Mouse (Mus musculus) MEL (cell line): ENCODE measurements around the gene Nacc2. TPM values are rescaled to one million over a fixed set of nuclear protein-coding genes. Genes with fewer than 3 reads are reported as not detected.

Experiments used
- DNase-seq: peaks from one replicate; pipeline ENCODE4 v3.0.0; 2011; ENCODE audit warnings: low read depth, low spot score
- H3K27ac ChIP-seq: 2 replicates; pipeline ENCODE4 v1.5.1; 2012; ENCODE audit warnings: low read depth, mild to moderate bottlenecking, control low read depth, low read length, moderate library complexity; ENCODE audit not compliant: control insufficient read depth
- H3K27me3 ChIP-seq, 2 experiments: fragments of 150-350 bp in 1 of 2; sonication (generic) in 1 of 2; 2 replicates each; pipeline ENCODE4 v1.6.1; 2012; ENCODE audit warnings: low read length in 2 of 2, mild to moderate bottlenecking in 2 of 2, improper control_type of control experiment in 1 of 2, moderate library complexity in 1 of 2; ENCODE audit not compliant: insufficient read depth in 2 of 2, control insufficient read depth in 1 of 2
- H3K36me3 ChIP-seq, 2 experiments: 2 replicates each; pipeline ENCODE4 v1.6.1; 2012 to 2014; ENCODE audit warnings: low read length in 2 of 2, improper control_type of control experiment in 1 of 2, inconsistent platforms in 1 of 2, mild to moderate bottlenecking in 1 of 2; ENCODE audit not compliant: insufficient read depth in 2 of 2, control insufficient read depth in 1 of 2
- H3K4me1 ChIP-seq, 2 experiments: fragments of 150-350 bp in 1 of 2; sonication (generic) in 1 of 2; 2 replicates each; pipeline ENCODE4 v1.6.1; 2012; ENCODE audit warnings: low read length in 2 of 2, improper control_type of control experiment in 1 of 2, mild to moderate bottlenecking in 1 of 2; ENCODE audit not compliant: insufficient read depth in 2 of 2, control insufficient read depth in 1 of 2
- H3K4me3 ChIP-seq, 2 experiments: fragments of 150-350 bp in 1 of 2; sonication (generic) in 1 of 2; 2 replicates each; pipeline ENCODE4 v1.5.1; 2012; ENCODE audit warnings: low read depth in 2 of 2, low read length in 2 of 2, mild to moderate bottlenecking in 2 of 2, moderate library complexity in 2 of 2, control low read depth in 1 of 2, improper control_type of control experiment in 1 of 2; ENCODE audit not compliant: control insufficient read depth in 1 of 2, insufficient read depth in 1 of 2
- H3K79me2 ChIP-seq: 2 replicates; pipeline ENCODE4 v1.6.1; 2012; ENCODE audit warnings: mild to moderate bottlenecking, low read length, moderate library complexity; ENCODE audit not compliant: control insufficient read depth, poor library complexity, insufficient read depth
- H3K9ac ChIP-seq: 2 replicates; pipeline ENCODE4 v1.6.1; 2012; ENCODE audit warnings: low read depth, mild to moderate bottlenecking, control low read depth, low read length, moderate library complexity; ENCODE audit not compliant: control insufficient read depth, poor library complexity, severe bottlenecking
- H3K9me3 ChIP-seq: fragments of 150-350 bp; sonication (generic); replicated peaks from 2 replicates; pipeline ENCODE4 v1.6.1; 2012; ENCODE audit warnings: mild to moderate bottlenecking, low read length, improper control_type of control experiment, moderate library complexity; ENCODE audit not compliant: insufficient read depth
- CHD1 ChIP-seq: IDR thresholded peaks from 2 replicates; pipeline ENCODE4 v1.6.1; 2012; ENCODE audit warnings: low read depth, mild to moderate bottlenecking, inconsistent platforms, low read length, improper control_type of control experiment
- CHD2 ChIP-seq: IDR thresholded peaks from 2 replicates; pipeline ENCODE4 v1.6.1; 2011; ENCODE audit warnings: low read length, improper control_type of control experiment
- CTCF ChIP-seq, 3 experiments: IDR thresholded peaks in 2 of 3; conservative IDR thresholded peaks in 1 of 3; 2 replicates each; pipeline ENCODE4 v1.5.1; 2011 to 2012; ENCODE audit warnings: low read length in 3 of 3, low read depth in 2 of 3, mild to moderate bottlenecking in 2 of 3, improper control_type of control experiment in 1 of 3, inconsistent platforms in 1 of 3, mixed read lengths in 1 of 3, moderate library complexity in 1 of 3; ENCODE audit not compliant: control insufficient read depth in 1 of 3, insufficient read depth in 1 of 3, poor library complexity in 1 of 3, severe bottlenecking in 1 of 3
- GATA1 ChIP-seq: IDR thresholded peaks from 2 replicates; pipeline ENCODE4 v1.6.1; 2011; ENCODE audit warnings: low read depth, low read length, improper control_type of control experiment
- HCFC1 ChIP-seq: IDR thresholded peaks from 2 replicates; pipeline ENCODE4 v1.6.1; 2012; ENCODE audit warnings: low read depth, mild to moderate bottlenecking, inconsistent platforms, low read length, improper control_type of control experiment, moderate library complexity
- MAFK ChIP-seq: IDR thresholded peaks from 2 replicates; pipeline ENCODE4 v1.6.1; 2011; ENCODE audit warnings: low read depth, mild to moderate bottlenecking, low read length, improper control_type of control experiment, borderline replicate concordance
- MAZ ChIP-seq: IDR thresholded peaks from 2 replicates; pipeline ENCODE4 v1.6.1; 2012; ENCODE audit warnings: low read depth, mild to moderate bottlenecking, inconsistent platforms, low read length, improper control_type of control experiment
- MEF2A ChIP-seq: IDR thresholded peaks from 2 replicates; pipeline ENCODE4 v1.6.1; 2014; ENCODE audit warnings: low read depth, mild to moderate bottlenecking, inconsistent platforms, low read length, improper control_type of control experiment; ENCODE audit not compliant: poor library complexity, insufficient replicate concordance, severe bottlenecking; ENCODE audit errors: extremely low read depth
- MXI1 ChIP-seq: IDR thresholded peaks from 2 replicates; pipeline ENCODE4 v1.6.1; 2011; ENCODE audit warnings: mild to moderate bottlenecking, low read depth, low read length, improper control_type of control experiment
- MYB ChIP-seq: IDR thresholded peaks from 2 replicates; pipeline ENCODE4 v1.6.1; 2011; ENCODE audit warnings: mild to moderate bottlenecking, low read depth, low read length, improper control_type of control experiment
- MYC ChIP-seq: IDR thresholded peaks from 2 replicates; pipeline ENCODE4 v1.6.1; 2011; ENCODE audit warnings: low read depth, mild to moderate bottlenecking, low read length, improper control_type of control experiment, moderate library complexity
- NELFE ChIP-seq: IDR thresholded peaks from 2 replicates; pipeline ENCODE4 v1.6.1; 2011; ENCODE audit warnings: low read depth, low read length, improper control_type of control experiment
- POLR2AphosphoS2 ChIP-seq: IDR thresholded peaks from 2 replicates; pipeline ENCODE4 v1.6.1; 2011; ENCODE audit warnings: low read length, improper control_type of control experiment
- RAD21 ChIP-seq: IDR thresholded peaks from 2 replicates; pipeline ENCODE4 v1.6.1; 2011; ENCODE audit warnings: mild to moderate bottlenecking, low read depth, low read length, improper control_type of control experiment
- TAL1 ChIP-seq: IDR thresholded peaks from 2 replicates; pipeline ENCODE4 v1.6.1; 2012; ENCODE audit warnings: mild to moderate bottlenecking, inconsistent platforms, low read length, moderate library complexity, mixed read lengths
- TBP ChIP-seq: IDR thresholded peaks from 2 replicates; pipeline ENCODE4 v1.8.0; 2011; ENCODE audit warnings: low read depth, low read length, improper control_type of control experiment
- TCF12 ChIP-seq: IDR thresholded peaks from 2 replicates; pipeline ENCODE4 v1.6.1; 2014; ENCODE audit warnings: low read depth, mild to moderate bottlenecking, inconsistent platforms, low read length, improper control_type of control experiment, moderate library complexity
- USF2 ChIP-seq, 2 experiments: IDR thresholded peaks; 2 replicates each; pipeline ENCODE4 v1.6.1; 2011 to 2012; ENCODE audit warnings: improper control_type of control experiment in 2 of 2, low read length in 2 of 2, borderline replicate concordance in 1 of 2, inconsistent platforms in 1 of 2, low read depth in 1 of 2, mild to moderate bottlenecking in 1 of 2; ENCODE audit not compliant: insufficient read depth in 1 of 2
- polyA plus RNA-seq, 2 experiments: library from polyadenylated mRNA; stranded (reverse) in 1 of 2; unstranded in 1 of 2; fragments of >175 nt in 1 of 2; fragments of >200 nt in 1 of 2; gene quantifications; 2 replicates each; pipeline versions ENCODE4 v1.2.1 to v1.2.4; 2012; ENCODE audit warnings: low replicate concordance in 2 of 2, low read depth in 1 of 2; ENCODE audit not compliant: insufficient read length in 2 of 2, insufficient read depth in 1 of 2, missing spikeins in 1 of 2
- total RNA-seq: library from RNA; depleted of rRNA; stranded (reverse); fragments of 300-350 nt; gene quantifications from 2 replicates; pipeline ENCODE4 v1.2.3, GENCODE M21; 2012

Gene Nacc2
- total and polyA plus RNA-seq, 3 experiments: 0.19 to 1.7 TPM; not detected in 1

DNA sequence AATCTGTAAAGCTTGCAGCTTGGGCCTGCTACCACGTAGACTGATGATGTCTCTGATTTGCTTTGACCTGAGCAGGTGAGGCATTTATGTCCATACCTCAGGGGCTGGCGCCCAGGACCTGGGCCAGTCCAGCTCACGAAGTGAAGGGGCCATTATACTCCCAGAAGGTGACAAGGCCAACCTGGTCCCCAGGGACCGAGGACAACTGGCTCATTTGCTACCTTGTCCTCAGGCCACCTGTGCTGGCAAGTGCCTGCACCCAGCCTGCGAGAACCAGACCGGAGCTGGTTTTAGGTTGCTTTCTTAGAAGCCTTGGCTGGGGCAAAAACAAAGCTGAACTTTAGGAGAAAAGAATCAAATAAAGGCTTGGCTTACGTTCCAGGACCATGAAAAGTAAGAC lies 29.1 kb downstream of the Nacc2 start:
- H3K9ac ChIP-seq: no peak overlapping the region
- H3K4me1 ChIP-seq: no peaks in the 10 kb centered on the region
- H3K27ac ChIP-seq: no peak overlapping the region
- no peak for TF ChIP-seq MEF2A
- no peak for TF ChIP-seq MYB
- TF ChIP-seq GATA1: no peak
- no peak for TF ChIP-seq CTCF (IDR thresholded peaks at IDR 0.05 in 2 of 3, conservative IDR thresholded peaks at IDR 0.05 in 1 of 3; ENCODE audit: control insufficient read depth in 1 of 3, insufficient read depth in 1 of 3, low read depth in 2 of 3, low read length in 3 of 3, poor library complexity in 1 of 3, severe bottlenecking in 1 of 3)
- no peak for DNase-seq
- H3K27me3 ChIP-seq: no peaks in the 10 kb centered on the region
- H3K9me3 ChIP-seq: no peaks in the 10 kb centered on the region
- H3K36me3 ChIP-seq: no peaks in the 10 kb centered on the region
- no peak overlapping the region for H3K4me3 ChIP-seq
- H3K79me2 ChIP-seq: no peaks in the 10 kb centered on the region

DNA sequence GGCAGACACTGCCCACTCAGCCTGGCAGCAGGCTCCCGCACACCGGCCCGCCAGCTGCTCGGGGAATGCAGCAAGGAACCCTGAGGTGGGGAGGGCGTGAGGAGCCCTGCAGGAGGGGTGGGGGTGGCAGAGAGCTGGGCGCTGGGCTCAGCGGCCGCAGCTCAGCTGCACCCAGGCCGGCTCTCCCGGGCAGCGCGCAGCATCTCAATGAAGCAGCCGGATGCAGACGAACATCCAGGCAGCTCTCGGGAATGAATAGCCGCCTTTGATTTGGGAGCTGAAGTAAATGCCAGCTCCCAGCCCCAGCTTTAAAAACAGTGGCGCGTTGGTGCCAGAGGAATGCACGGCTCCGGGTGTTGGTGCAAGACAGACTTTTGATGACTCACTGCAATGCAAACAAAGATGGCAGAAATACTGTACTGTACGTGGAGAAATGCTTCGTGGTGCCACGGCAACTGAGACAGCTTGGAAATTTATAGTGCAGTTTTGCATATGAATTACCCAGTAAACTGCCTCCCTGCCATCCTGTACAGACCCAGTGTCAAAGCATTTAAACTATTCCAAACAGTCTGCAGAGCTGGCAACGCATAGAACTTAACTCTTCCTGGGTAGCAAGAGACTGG lies 31.1 kb downstream of the Nacc2 start:
- no peak overlapping the region for H3K9ac ChIP-seq
- H3K9me3 ChIP-seq: no peaks in the 10 kb centered on the region
- TF ChIP-seq GATA1 (no peak), HCFC1 (no peak), CHD1 (no peak), RAD21 (no peak), MXI1 (no peak), MAZ (no peak), NELFE (no peak), CTCF (IDR thresholded peaks at IDR 0.05 in 2 of 3, conservative IDR thresholded peaks at IDR 0.05 in 1 of 3; ENCODE audit: control insufficient read depth in 1 of 3, insufficient read depth in 1 of 3, low read depth in 2 of 3, low read length in 3 of 3, poor library complexity in 1 of 3, severe bottlenecking in 1 of 3) (no peak)
- H3K4me1 ChIP-seq: no peaks in the 10 kb centered on the region
- no peak for DNase-seq
- H3K27ac ChIP-seq: no peak overlapping the region
- H3K4me3 ChIP-seq: no peak overlapping the region
- H3K36me3 ChIP-seq: no peaks in the 10 kb centered on the region
- no peaks in the 10 kb centered on the region for H3K27me3 ChIP-seq
- no peaks in the 10 kb centered on the region for H3K79me2 ChIP-seq

DNA sequence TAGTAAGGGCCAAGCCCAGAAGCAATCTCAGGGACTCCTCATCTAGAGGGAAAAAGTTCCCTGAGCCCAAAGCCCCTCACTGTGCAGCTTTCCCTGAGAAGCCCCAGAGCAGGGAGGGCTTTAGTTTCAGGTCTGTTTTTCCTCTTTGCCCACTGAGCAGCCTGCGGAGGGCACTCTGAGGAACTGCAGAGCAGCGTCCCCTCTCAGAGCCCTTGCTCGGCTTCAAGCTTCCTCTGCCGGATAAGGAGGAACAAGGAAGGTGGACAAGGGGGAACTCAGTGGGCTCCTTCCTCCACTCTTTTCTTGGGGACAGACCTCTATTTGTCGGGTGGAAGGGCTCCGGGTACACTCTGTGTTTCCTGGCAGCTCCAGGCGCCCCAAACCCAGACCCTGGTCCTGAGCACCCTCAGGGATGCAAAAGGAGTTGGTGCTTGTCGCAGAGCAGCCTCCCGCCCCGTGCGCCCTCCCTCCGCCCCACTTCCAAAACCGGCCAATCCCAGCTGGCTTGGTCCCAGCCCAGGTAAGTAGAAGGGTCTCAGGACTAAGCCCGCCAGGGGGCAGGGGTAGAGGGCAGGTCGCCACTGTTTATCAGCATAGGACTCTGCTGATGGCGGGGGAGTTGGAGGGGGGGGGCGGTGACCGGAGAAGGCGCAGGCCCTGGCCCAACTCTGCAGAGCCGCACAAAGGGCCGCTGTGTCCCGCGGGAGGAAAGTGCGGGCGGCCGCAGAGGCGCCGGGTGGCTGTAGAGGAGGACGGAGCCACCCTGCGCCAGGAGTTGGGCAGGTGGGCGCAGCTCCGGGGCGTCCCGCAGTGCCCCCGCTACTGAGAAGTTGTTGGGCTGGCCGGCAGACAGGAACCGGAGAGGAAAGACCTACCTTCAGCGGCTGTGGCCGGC lies 31.9 kb downstream of the Nacc2 start:
- Histone ChIP-seq H3K9me3 (no peaks in the 10 kb centered on the region), H3K36me3 (no peaks in the 10 kb centered on the region), H3K4me3 (no peak overlapping the region), H3K27me3 (no peaks in the 10 kb centered on the region), H3K27ac (no peak overlapping the region), H3K79me2 (no peaks in the 10 kb centered on the region), H3K9ac (no peak overlapping the region), H3K4me1 (no peaks in the 10 kb centered on the region)
- TF ChIP-seq TAL1 (no peak), USF2 (IDR thresholded peaks at IDR 0.05; ENCODE audit: borderline replicate concordance in 1 of 2, insufficient read depth in 1 of 2, low read depth in 1 of 2, low read length in 2 of 2) (no peak), TCF12 (no peak), MEF2A (no peak), CHD2 (no peak), MXI1 (no peak), TBP (no peak), MYB (no peak), MAFK (no peak), MAZ (no peak), NELFE (no peak), MYC (no peak), CHD1 (no peak), POLR2AphosphoS2 (no peak)
- DNase-seq: no peak
